Mouse (Mus musculus): ENCODE measurements around the gene Kitl.

The Kitl gene

GRCm38 (mm10) chr10:100111209-100111608 lies 95.8 kb downstream of the Kitl start:
- no peak for DNase-seq (ENCODE audit: low spot score in 2 of 2)

GRCm38 (mm10) chr10:100115570-100115969 lies 100.1 kb downstream of the Kitl start:
- no peak for DNase-seq (ENCODE audit: low spot score in 2 of 2)

- DNase-seq (ENCODE audit: low spot score in 2 of 2): no peak
These were observed 109.0 kb downstream of the Kitl start for GRCm38 (mm10) chr10:100124452-100124851.

- no peak for DNase-seq (ENCODE audit: low spot score in 2 of 2)
These were observed 112.7 kb downstream of the Kitl start for GRCm38 (mm10) chr10:100127837-100128743.

- no peak for DNase-seq (ENCODE audit: low spot score in 2 of 2)
These were observed 116.2 kb downstream of the Kitl start for GRCm38 (mm10) chr10:100131657-100132056.

GRCm38 (mm10) chr10:100132304-100132703 lies 116.9 kb downstream of the Kitl start:
- DNase-seq (ENCODE audit: low spot score in 2 of 2): no peak

GRCm38 (mm10) chr10:100138552-100138951 lies 123.1 kb downstream of the Kitl start:
- no peak for DNase-seq (ENCODE audit: low spot score in 2 of 2)

- no peak for DNase-seq (ENCODE audit: low spot score in 2 of 2)
These were observed 132.7 kb downstream of the Kitl start for GRCm38 (mm10) chr10:100148123-100148522.

Measured in spleen, postnatal 4 days (tissue).